In genomic region chr16:94569229-94570176, GRCm38 (mm10) we compare ENCODE assay signal across 8 mouse cellular contexts. TPM values are rescaled to one million over a fixed set of nuclear protein-coding genes. Genes with fewer than 3 reads are reported as not detected.
DNase-seq lines count a peak whose midpoint lies in the region; ATAC-seq lines count a peak whose summit lies in the region.

TSS of gene Dyrk1a (plus strand) at chr16:94570010.

- no peaks in the 10 kb centered on the region for H3K9me3 ChIP-seq in hindbrain, embryonic 14.5 days (ENCODE audit: control insufficient read depth, low read length)

- peak within 1 kb of the TSS; percentile 99 for H3K9ac ChIP-seq in hindbrain, embryonic 14.5 days

- H3K4me1 ChIP-seq in hindbrain, embryonic 14.5 days (replicated peaks; ENCODE audit: control insufficient read depth, insufficient read depth, low read length), result peaks cover 32% of the 10 kb centered on the region

- peak; percentile 99 for DNase-seq in R1 (ENCODE audit: low read depth, low spot score)
- DNase-seq in cerebellum, postnatal 25 days, result peak; percentile 98 to 99
- DNase-seq in frontal cortex, postnatal 25 days (ENCODE audit: low spot score in 2 of 2), result peak; percentile 86 to 95
- peak; percentile 99 for DNase-seq in hindbrain, embryonic 14.5 days (ENCODE audit: low spot score)
- DNase-seq in layer of hippocampus, postnatal 36 days, result peak; percentile 97 to 98
- peak; percentile 99 for DNase-seq in lung, postnatal 36 days
- peak; percentile 100 for DNase-seq in retina, postnatal 1 day
- peak; percentile 91 to 99 for DNase-seq in urinary bladder, adult 18-20 months (ENCODE audit: low spot score in 2 of 2)

- H3K27ac ChIP-seq in hindbrain, embryonic 14.5 days, result peak within 1 kb of the TSS; percentile 100

- WGBS in hindbrain, embryonic 14.5 days, result under 1% methylated on average over 104 of the region's 133 CpGs

- H3K36me3 ChIP-seq in hindbrain, embryonic 14.5 days (replicated peaks; ENCODE audit: control insufficient read depth, insufficient read depth), result no peaks in the 10 kb centered on the region

- peak; percentile 95 for ATAC-seq in hindbrain, embryonic 14.5 days (ENCODE audit: low FRiP score)

- H3K4me3 ChIP-seq in hindbrain, embryonic 14.5 days (replicated peaks; ENCODE audit: low read length), result peak within 1 kb of the TSS; percentile 68

- H3K27me3 ChIP-seq in hindbrain, embryonic 14.5 days (ENCODE audit: control insufficient read depth, insufficient read depth, low read length), result no peaks in the 10 kb centered on the region

- peak within 1 kb of the TSS; percentile 61 for H3K4me2 ChIP-seq in hindbrain, embryonic 14.5 days (replicated peaks)

RNA-seq across cellular contexts. Expression of gene Dyrk1a, which starts in this region (rescaled TPM):
- polyA plus RNA-seq in hindbrain, embryonic 14.5 days (2014; fragmentation: Nextera tagmentation; extraction: Ambion mirVana), result 12.8 and 14.0 TPM in 2 replicates
- 10 to 100 TPM; 82.8 to 88.3 TPM for total RNA-seq in layer of hippocampus, postnatal 36 days (2021)

Comparison
In these comparisons a context has a peak if more than half of its experiments do, and no peak if none do; other contexts are left out.
1. Peak in every context shown above with its lines: DNase-seq, ATAC-seq, H3K4me3 ChIP-seq and H3K27ac ChIP-seq.